Mouse (Mus musculus): ENCODE measurements around the gene Gm28308.

Gm28308 gene

DNA sequence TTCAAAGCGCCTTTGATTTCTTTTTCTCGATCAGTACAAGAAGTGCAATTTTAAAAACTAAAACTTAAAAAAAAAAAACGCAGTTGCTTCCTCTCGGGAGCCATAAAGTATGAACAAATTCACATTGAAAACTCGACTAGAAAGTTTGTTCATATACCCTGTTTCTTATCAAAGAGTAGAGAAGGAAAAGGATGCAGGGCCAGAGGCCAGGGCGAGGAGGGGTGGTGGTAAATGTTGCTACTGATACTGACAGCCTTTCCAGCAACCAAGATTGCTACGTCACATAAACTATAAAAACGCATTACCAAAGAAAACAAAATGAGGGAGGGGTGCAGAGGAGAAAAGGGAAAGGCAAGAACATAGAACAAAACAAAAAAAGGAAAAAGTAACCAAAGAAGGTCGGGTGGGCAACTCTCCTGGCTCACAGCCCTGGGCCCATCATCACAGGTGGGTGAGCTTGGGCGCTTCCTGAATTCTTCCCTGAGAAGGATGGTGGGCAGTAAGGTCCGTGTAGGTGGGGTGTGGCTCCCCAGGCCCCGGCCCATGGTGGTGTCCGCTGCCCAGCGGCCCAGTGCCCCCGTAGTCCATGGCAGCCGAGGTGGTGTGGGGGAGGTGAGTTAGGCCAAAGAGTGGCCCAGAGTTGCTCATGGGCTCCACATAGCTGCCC lies 43.5 kb downstream of the Gm28308 start:
- DNase-seq (ENCODE audit: low spot score in 2 of 2) = no peak

DNA sequence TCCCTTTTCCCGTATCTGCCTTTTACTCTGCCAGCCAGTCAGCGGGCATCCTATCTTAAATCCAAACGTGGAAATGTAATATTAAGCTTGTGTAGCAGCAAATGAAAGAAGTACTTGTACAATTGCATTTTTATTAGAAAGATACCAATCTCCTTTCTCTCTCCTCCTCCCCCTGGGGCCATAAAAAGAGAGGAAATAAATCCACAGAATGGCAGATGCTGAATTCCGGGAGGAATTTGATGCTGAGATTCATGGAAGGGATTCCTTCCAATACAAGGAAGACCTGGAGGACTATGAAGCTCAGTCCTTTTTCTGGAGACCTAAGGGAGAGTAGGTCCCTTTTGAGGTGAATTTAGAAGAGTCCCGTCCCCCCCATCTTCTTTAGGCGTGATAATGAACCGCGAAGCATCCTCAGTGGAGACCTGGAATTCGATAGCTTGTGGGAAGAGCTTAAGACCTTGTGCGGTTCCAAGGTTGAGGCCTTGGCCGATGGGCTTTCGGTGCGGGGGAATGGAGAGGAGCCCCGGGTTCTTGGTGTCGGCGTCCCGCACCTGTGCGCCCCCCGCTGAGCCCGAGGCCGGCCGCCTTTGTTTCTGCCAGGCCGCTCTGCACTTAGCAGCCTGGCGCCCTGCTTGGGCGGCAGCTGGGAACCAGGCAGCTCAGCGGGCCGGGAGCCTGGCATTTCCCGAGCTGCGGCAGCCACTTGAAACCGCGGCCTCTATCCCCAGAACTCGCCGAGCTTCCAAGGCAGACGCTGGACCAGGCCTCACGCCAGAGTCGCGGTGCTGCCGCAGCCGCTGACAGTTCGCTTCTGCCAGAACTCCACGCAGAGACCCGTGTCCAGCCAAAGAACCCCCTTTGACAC lies 44.7 kb downstream of the Gm28308 start:
- DNase-seq (ENCODE audit: low spot score in 2 of 2) = no peak

DNA sequence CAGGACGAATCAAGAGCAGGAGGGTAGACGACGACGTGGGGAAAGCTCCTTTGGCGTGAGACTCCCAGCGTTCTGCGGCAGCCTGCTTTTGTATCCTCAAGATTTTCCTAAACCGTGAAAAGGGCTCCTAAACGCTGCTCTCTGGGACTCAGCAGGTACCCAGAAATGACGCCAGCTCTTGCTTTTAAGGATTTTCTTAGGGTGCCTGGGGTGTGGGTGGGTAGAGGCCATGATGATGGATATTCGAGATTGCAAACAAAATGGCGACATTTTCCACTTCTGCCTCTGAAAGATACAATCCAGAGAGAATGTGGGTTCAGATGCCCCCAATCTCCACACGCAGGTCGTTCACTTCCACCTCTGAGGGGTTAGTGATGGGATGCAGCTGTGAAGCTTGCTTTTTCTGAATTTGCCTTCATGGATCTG lies 45.4 kb downstream of the Gm28308 start:
- DNase-seq (ENCODE audit: low spot score in 2 of 2) = no peak

DNA sequence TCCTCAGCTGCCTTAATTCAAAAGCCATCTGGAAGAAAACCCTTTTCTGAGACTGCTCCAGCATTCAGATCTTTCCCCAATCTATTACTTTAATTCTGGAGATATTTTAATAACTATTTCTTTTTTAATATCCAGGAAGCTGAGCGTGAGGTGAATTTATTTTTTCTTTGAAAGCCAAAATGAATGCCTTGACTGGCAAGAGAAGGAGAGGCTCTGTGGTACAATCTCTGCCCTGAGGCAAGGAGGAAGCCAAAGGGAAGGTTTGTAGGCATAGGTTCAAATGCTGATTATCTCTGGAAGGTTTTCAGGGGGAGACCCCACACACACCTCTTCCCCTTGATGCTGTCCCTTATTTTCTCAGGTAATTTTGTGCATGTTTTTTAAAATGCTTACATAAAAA lies 46.0 kb downstream of the Gm28308 start:
- DNase-seq (ENCODE audit: low spot score in 2 of 2) = no peak

DNA sequence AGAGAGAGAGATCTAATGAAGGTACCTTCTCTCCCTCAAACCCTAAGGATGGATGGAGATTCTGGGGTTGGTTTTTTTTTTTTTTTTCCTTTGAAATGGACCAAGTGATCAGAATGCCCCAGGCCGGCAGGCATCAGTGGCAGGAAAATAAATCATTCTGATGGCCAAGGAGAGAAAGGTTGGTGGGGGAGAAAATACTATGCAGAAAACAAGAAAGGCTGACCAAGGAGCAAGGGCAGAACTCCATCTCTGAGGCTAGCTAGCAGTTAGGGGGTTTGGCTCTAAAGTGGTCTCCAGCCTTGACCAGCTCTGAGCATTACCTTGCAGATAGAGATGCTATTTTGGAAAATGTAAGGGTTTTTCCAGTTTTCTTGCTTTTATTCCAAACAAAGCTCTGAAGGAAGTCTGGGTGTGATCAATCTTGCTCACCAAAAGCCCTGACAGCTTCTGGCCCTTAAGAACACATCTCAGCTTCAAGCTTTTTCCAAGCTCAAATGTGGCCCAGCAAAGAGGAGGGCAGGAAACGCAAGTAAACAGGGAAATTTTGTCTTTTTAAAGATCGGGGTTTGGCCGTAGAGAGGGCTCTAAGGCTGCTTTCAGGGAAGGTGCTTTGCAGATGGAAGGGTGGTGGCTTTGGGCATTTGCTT lies 46.6 kb downstream of the Gm28308 start:
- no peak for DNase-seq (ENCODE audit: low spot score in 2 of 2)

DNA sequence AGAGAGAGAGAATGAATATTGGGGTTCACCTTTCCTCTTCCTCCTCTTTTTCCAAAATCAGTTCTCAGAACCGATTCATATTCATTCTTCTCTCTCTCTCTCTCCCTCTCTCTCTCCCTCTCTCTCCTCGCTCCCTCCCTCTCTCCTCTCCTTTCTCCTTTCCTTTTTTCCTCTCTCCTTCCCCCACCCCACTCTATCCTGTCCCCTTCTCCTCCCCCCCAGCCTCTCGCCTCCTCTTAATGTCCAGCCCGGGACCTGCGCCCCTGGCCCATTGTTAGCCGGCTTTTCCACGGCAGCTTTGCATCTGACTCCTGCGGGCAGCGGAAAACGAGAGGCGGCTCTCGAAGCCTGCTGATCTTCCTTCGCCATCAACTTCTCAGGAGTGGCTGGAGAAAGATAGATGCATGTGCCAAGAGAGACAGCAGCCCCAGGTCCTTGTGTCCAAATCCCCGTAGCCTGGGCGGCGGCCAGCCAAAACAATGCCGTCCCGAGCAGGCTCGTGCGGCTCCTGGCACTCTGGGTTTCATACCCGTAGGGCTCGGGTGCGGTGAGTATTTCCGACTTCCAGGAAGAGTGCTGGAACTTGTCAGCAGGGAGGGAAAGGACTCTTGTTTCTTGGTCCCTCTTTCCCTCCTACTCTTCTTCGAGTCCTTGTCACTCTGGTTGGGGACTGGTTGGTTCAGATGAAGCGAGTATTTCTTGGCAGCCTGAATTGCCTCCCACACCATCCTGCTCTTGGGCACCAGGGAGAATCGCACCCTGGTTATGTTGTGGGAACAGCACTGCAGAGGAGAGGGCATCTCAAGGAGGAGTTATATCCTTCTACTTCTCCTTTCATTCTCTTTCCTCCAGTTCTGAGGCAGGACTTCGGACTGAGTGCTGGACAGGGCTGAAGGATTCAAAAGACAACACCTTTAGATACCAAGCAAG lies 47.4 kb downstream of the Gm28308 start:
- no peak for DNase-seq (ENCODE audit: low spot score in 2 of 2)

DNA sequence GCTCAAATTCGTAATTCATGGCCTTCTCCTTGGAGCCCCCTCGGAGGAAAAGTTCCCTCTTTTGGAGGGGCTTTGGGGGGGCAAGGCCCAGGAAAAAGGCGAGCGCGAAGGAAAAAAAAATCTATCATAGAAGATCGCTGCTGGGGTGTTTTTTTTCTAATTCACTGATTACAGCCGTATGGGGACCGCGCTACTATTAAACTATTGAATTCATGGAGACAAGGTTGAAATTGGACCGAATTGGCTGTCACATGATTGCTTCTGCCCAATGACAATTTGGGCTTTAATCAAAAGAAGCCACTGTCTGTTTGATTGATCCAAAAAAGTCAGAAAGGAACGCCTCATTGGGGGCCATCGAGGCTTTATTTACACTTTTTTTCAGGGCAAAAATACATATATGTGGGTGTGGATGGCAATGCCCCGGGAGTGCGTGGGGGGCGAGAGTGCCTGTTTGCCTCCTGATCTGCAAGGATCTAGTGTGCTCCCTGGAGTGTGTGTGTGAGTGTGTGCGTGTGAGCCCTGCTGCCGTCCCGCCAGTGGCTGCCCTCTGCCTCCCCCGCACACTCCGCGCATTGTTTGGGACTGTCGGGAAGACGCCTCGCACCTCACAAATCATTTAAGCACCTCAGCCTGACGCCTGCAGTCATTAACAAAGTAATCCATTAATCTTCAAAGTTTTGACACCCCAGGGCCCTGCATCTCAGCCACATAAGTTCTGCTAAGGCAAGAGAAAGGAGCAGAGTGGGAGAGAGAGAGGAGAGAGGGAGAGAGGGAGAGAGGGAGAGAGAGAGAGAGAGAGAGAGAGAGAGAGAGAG lies 48.3 kb downstream of the Gm28308 start, which contains the start of gene Hoxa2:
Gene Hoxa2, minus strand, starts transcription at position 206 of the 815 bp plus-strand sequence.
- DNase-seq (ENCODE audit: low spot score in 2 of 2) = no peak

DNA sequence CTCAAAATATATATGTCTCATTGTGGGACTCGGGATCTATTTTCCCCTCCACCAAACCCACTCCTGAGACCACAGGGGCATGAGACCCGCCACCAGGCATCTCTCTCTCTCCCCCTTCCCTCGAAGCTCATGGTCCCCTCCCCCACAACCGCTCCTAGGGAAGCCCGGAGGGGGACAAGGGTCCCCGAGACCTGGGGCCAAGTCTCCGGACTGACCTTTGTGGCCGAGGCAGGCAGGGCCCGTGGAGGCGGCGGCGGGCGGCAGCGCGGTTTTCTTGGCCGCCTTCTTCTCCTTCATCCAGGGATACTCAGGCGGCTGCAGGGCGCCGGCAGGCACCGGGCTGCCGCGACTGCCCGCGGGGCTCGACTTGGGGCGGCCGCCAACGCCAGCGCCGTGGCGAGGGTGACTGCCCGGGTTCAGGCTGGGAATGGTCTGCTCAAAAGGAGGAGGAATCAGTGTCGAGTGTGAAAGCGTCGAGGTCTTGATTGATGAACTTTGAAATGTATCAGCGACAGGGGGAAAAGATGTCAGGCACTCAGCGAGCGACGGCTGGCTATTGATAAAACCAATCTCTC lies 49.0 kb downstream of the Gm28308 start:
- no peak for DNase-seq (ENCODE audit: low spot score in 2 of 2)

DNA sequence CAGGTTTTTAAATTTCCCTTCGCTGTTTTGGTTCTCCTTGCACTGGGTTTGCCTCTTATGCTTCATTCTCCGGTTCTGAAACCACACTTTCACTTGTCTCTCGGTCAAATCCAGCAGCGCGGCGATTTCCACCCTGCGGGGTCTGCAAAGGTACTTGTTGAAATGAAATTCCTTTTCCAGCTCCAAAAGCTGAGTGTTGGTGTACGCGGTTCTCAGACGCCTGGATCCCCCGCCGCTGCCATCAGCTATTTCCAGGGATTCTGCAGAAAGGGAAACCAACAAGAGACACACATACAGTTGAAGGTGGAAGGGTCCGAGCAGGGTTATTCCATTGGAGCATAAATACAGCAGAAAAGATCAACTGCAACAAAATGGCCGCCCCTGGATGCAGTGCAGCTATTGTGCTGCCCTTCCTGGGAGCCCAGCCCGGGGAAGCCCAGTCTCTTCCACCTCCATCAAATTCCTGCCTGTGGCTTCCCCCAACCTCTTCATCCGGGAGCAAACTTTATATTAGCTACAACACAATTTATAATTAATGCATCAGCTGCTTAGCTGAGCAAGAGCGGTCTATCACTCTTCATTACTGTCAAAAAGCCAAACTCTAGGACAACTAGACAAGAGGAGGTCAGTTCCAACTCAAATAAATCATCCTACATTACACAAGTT lies 49.6 kb downstream of the Gm28308 start:
- DNase-seq (ENCODE audit: low spot score in 2 of 2) = no peak

DNA sequence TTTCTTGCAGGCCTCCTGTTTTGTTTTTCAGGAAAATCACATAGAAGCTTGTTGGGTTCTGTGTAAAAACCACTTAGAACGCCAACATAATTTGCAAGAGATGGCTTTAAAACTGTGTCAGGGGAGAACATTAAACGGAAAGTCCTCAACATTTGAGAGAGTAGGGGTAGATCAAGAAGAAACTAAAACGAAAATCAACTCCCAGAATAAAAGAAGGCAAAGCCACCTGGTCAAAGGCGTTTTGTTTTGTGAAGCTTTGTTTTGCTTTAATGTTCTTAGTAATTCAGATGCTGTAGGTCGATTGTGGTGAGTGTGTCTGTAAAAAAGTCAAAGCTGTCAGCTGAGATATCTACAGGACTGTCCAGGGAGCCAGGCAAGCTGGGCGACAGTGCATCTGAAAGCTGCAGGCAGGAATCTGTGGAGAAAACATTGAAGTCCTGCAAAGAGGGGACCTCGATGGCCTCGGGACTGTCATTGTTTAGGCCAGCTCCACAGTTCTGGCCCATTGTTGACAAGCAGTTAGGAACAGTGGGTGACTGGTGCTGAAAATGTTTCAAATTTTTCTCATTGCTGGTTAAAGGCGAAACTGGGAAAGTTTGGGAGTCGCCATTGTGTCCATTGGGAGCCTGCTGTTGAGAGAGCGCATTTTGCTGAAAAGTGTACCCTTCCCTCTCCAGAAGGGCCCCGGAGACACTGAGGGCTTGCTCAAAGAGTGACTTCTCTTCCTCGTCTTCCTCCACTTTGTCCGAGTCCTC lies 50.4 kb downstream of the Gm28308 start:
- DNase-seq (ENCODE audit: low spot score in 2 of 2) = no peak

DNA sequence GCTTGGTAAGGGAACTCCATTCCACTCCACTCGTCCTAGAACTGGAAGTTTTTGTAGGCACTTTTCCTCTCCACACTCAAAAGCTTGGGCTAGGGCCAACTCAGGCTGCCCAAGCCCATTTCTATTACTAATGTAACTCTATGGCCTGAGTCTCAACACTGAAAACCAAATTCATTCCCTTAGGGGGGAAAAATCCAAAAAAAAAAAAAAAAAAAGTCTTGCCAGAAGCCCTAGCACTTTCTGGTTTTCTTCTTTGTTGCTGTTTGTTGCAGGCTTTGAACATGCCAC lies 51.1 kb downstream of the Gm28308 start:
- DNase-seq (ENCODE audit: low spot score in 2 of 2) = no peak

DNA sequence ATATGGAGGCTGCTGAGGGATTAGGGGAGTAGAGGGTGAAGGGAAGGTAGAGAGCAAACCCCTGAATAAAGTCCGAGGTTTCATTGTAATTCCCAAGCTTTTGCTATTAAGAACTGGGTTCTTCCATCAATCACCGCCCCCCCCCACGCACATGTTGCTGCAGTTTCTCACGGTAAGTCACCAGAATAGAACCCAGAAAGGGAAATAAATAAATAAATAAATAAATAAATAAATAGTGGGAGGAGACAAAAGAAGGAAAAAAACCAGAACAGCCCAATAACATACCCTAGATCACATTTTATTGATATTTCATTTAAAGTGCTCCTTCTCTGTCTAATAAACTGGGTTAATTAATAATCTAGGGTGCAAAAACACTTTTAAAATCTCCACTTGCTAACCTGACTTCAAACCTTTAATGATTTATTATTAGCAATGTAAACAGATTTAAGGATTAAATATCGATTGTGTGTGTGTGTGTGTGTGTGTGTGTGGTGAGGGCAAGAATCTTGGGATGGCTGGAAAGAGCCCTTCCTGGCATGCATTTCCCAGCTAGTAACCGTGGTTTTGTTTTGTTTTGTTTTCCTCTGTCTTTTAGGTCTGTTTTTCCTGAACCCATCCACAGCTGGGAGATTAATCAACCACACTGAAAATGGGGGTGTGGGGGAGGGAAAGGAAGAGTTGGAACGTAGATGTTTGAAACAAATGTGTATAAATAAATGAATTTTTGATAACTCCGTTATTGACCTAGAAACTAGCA lies 51.6 kb downstream of the Gm28308 start:
- DNase-seq (ENCODE audit: low spot score in 2 of 2) = no peak

DNA sequence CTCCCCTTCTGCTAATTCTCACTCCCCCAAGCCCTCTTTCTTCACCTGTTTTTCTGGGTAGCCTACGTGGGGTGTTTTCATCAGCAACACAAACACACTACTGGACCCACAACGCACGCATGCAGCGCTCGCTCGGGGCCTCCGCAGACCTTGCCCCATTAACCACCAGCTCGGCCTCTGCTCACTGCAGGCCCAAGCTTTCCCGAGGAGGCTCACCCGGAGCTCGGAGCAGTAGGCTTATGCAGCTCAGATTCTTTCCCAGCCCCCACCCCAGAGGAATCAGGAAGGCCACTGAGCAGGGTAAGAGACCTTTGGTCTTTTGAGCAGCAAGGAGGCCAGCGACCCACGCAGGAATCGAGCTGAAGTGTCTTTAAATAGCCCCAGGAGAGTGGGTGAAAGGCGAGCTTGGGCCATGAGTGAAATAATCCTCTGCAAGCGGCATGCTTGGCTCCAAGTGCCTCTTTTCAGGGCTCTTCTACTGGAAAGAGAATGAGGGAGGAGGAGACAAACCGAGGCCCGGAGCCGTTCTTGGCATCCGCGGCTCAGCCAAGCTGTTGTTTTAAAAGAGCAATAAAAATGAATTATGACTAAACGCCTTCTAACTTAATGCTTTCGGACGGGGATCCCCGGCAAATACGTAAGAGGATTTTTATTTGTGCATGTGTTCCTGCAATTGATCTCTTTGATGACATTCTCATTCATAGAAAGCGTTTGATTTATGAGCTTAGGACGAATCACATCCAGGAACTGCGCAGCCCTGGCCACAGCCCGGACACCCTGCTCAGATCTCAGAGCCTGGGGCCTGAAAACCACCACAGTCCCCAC lies 52.4 kb downstream of the Gm28308 start:
- DNase-seq (ENCODE audit: low spot score in 2 of 2) = no peak

DNA sequence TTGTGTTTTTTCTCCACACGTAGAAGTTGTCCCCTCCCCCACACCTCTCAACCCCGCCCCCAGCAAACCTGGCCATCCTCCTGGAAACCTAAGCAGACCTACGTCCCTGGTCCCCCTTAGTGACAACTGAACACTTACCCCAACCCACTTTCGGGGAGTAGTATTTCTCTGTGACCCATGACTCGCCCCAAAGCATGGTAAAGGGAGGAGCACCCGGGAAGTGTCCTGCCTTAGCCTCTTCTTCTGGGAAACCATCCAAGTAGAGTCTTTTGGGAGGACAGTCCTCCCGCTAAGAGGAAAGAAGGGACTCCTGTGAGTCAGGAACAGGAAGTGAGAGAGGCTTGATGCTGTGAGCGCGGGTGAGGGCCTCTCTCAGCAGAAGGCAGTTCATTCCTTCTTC lies 53.2 kb downstream of the Gm28308 start:
- no peak for DNase-seq (ENCODE audit: low spot score in 2 of 2)

DNA sequence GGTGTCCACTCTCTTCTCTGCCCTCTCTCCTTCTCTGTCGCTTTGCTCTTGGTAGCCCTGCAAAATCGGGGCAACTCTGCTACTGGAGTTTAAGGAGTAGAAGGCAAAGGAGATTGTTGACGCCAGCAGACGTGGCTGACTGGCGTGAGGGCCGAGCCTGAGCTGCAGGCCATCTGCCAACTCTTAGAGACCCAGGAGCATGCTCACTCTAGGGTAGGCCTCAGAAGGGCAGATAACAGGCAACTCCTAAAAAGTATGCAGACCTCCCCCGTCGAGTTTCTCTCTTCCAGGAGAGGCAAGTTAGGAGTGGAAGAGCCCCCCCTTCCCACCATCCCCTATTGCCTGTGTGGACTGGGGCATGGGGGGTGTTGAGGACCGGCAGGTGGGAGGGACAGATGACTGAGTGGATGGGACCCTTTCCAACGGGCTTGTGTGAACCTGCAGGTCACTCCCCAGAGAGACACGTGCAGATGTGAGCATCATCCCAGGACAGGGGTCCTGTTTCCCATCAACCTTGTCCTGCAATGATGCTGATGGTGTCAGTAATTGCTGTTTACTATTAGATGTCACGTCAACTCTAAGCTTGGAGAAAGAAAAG lies 53.9 kb downstream of the Gm28308 start:
- no peak for DNase-seq (ENCODE audit: low spot score in 2 of 2)

DNA sequence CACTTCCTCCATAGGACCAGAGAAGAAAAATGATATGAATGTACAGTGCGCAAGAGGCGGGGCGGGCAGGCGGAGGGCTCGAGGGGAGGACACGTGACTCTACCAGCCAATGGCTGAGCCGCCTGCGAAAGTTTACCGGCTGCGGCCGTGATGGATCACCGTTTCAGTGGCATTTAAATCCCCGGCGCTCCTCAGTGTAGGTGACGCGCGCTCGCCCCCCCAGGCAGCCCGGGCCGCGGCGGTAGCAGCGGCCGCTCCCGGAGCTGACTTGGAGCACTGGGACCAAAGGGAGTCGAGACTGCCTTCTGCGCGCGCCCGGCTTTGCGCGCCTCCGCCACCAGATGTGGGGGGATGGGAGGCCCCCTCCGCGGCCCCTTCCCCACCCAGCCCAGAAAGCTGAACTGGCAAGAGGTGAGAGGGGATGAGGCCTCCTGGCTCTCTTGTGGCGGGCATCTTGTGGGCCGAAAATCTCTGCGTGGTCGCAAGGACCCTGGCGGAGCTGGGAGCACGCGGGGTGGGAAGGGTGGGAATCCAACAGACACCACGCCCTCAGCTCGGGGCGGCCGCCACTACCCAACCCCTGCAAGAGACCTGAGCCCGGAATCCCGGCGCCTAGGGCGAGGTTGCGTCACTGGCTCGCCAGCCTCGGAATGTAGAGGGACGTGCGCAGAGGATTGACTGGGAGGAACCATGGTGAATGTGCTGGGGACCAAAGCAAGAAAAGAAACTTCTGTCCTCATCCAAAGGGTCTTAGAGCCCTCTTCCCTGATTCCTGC lies 54.7 kb downstream of the Gm28308 start, which contains the start of gene Hoxa1:
Gene Hoxa1, minus strand, starts transcription at position 42 of the 776 bp plus-strand sequence.
- peak in 1 of 2 experiments; percentile 33 for DNase-seq (ENCODE audit: low spot score in 2 of 2)

All from spleen, postnatal 14 days (tissue).